Mouse (Mus musculus): ENCODE measurements around the gene Gpn2. TPM values are rescaled to one million over a fixed set of nuclear protein-coding genes. Genes with fewer than 3 reads are reported as not detected.
A peak's percentile ranks its signal among the peaks of the same experiment; 100 is the strongest.

The Gpn2 gene
- polyA plus RNA-seq, 1 experiment from 2014 or later: 13.5 TPM

DNA sequence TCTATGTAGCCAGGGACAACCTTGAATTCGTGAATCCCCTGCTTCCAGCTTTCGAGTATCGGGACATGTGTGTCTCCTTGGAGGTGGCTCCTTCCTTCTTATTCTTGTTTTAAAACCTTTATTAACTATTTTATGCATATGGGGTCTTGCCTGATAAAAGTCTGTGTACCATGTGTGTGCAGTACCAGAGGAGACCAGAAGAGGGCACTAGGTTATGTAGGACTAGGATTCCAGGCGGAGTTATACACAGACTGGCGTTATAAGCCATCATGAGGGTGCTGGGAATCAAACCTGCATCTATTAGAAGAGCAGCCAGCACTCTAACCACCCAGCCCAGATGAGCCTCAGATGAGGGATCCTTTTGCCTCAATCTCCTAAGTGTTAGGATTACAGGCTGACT, 27.7 kb downstream of the Gpn2 start:
- no peak overlapping the region for H3K4me3 ChIP-seq (replicated peaks)
- H3K4me1 ChIP-seq (replicated peaks): peaks cover 27% of the 10 kb centered on the region
- H3K27me3 ChIP-seq: no peaks in the 10 kb centered on the region
- no peak overlapping the region for H3K27ac ChIP-seq
- H3K4me2 ChIP-seq: no peak overlapping the region
- ATAC-seq (ENCODE audit: low read depth) (no peak), DNase-seq (no peak)
- H3K9ac ChIP-seq: no peak overlapping the region
- 0 out of 2 replicates have a peak, but pooled peaks cover 4% of the 10 kb centered on the region for H3K9me3 ChIP-seq (replicated peaks)
- H3K36me3 ChIP-seq: peaks cover 20% of the 10 kb centered on the region
- 84% methylated on average over 5 of the region's 5 CpGs for WGBS (ENCODE audit: insufficient replicate concordance)

DNA sequence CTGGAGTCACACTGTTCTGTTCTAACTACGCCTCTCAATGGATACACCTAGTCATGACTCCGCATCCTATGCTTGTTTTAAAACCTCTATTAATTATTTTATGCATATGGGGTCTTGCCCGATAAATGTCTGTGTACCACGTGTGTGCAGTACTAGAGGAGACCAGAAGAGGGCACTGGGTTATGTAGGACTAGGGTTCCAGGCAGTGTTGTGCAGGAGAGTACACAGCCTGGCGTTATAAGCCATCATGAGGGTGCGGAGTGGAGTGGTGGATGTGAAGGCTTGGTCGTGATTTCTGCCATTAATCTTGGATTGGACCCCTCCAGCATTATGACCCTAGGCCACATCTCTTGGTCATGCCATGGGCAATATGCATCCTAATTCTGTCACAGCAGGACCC, 28.3 kb downstream of the Gpn2 start:
- 86% methylated on average over 7 of the region's 7 CpGs for WGBS (ENCODE audit: insufficient replicate concordance)
- Histone ChIP-seq H3K27ac (no peak overlapping the region), H3K4me3 (replicated peaks) (no peak overlapping the region), H3K9me3 (replicated peaks) (0 out of 2 replicates have a peak, but pooled peaks cover 4% of the 10 kb centered on the region), H3K27me3 (no peaks in the 10 kb centered on the region), H3K9ac (no peak overlapping the region), H3K4me2 (no peak overlapping the region), H3K36me3 (peaks cover 20% of the 10 kb centered on the region), H3K4me1 (replicated peaks) (peaks cover 30% of the 10 kb centered on the region)
- ATAC-seq (ENCODE audit: low read depth) (no peak), DNase-seq (no peak)

DNA sequence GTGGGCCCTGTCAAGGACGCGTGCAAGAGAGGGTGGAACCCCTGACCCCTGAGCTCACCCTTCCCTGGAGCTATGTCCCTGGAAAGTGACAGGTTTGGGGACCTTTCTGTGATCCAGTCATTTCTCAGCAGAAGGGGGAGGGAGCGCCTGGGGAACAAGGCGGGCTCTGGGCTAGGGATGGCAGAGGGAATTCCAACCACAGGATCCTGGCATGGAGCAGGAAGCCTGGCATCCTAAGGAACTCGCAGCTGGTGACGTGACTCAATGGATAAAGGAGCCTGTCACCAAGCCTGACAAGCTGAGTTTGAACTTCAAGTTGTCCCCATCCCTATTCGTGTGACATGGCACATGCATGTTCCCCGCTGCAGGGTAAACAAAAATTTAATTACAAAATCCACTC, 28.9 kb downstream of the Gpn2 start:
- ATAC-seq (ENCODE audit: low read depth): no peak
- Histone ChIP-seq H3K9me3 (replicated peaks) (0 out of 2 replicates have a peak, but pooled peaks cover 4% of the 10 kb centered on the region), H3K4me3 (replicated peaks) (no peak overlapping the region), H3K27me3 (no peaks in the 10 kb centered on the region), H3K36me3 (peaks cover 19% of the 10 kb centered on the region), H3K9ac (no peak overlapping the region), H3K4me1 (replicated peaks) (peaks cover 30% of the 10 kb centered on the region), H3K27ac (no peak overlapping the region), H3K4me2 (no peak overlapping the region)
- no peak for DNase-seq
- 83% methylated on average over 8 of the region's 8 CpGs for WGBS (ENCODE audit: insufficient replicate concordance)

DNA sequence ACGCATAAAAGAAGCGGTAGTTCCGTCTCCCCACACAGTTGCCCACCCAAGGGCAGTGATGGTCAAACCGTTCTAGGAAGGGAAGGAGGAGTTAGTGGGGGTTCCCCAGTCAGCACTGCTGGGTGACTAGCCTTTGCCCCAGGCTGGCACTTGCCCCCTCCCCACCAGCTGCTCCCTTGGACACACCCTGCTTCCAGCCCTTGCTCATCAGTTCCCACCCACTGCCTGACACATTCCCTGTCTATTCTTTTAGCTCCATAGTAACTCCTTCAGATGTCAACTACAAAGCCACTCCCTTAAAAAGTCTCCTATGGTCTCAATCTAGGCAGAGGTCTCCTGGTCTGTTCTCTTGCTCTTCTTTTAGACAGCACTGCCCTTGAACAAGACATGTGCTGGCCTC, 29.7 kb downstream of the Gpn2 start:
- peaks cover 30% of the 10 kb centered on the region for H3K4me1 ChIP-seq (replicated peaks)
- H3K4me3 ChIP-seq (replicated peaks): no peak overlapping the region
- 74% methylated on average over 4 of the region's 4 CpGs for WGBS (ENCODE audit: insufficient replicate concordance)
- no peak overlapping the region for H3K27ac ChIP-seq
- H3K36me3 ChIP-seq: peaks cover 14% of the 10 kb centered on the region
- no peak for ATAC-seq (ENCODE audit: low read depth)
- no peak overlapping the region for H3K4me2 ChIP-seq
- H3K9me3 ChIP-seq (replicated peaks): 0 out of 2 replicates have a peak, but pooled peaks cover 4% of the 10 kb centered on the region
- H3K9ac ChIP-seq: no peak overlapping the region
- DNase-seq: no peak
- no peaks in the 10 kb centered on the region for H3K27me3 ChIP-seq

DNA sequence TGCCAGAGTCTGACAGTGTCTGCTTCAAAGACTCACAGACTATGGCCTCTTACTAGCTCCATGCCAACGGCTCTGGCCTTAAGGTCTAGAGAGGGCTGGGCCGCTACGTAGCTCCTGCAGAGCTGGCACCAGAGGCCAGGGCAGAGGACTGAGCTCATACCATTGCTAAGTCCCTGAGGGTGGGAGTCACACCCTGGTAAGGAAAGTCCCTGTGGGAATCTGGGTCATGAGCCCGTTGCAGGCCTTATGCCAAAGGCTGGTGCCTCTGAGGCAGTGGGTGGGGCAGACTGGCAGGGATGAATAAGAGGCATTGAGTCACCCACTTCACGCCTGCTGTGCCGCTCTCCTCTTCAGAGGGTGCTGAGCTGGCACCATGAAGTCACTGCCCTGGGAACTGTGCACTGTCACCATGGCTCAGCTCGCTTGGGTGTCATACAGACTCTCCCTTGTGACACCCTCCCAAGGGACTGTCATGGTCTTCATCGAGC, 30.2 kb downstream of the Gpn2 start:
- ATAC-seq (ENCODE audit: low read depth) (no peak), DNase-seq (no peak)
- 79% methylated on average over 8 of the region's 8 CpGs for WGBS (ENCODE audit: insufficient replicate concordance)

DNA sequence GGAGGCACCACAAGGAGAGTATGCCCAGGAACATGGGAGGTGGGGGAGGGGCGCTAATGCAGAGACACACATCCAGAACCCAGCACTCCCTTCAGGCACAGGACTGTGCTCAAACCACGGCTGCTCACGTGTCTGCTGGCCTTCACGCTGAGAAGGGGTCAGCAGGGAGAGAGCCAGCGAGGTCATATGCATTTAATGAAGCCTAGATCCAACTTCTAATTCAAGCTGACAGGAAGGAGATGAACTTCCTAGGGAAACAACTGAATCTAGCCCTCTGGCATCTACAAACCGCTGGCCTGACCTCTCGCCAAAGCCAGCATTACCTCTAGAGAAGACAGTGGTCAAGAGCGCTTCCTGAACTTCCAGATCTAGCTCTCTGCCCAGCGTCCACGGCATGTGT, 31.3 kb downstream of the Gpn2 start:
- WGBS (ENCODE audit: insufficient replicate concordance): 57% methylated on average over 10 of the region's 10 CpGs
- Histone ChIP-seq H3K9ac (no peak overlapping the region), H3K9me3 (replicated peaks) (0 out of 2 replicates have a peak, but pooled peaks cover 4% of the 10 kb centered on the region), H3K4me2 (no peak overlapping the region), H3K36me3 (peaks cover 14% of the 10 kb centered on the region), H3K4me1 (replicated peaks) (peaks cover 31% of the 10 kb centered on the region), H3K27me3 (no peaks in the 10 kb centered on the region), H3K27ac (no peak overlapping the region), H3K4me3 (replicated peaks) (no peak overlapping the region)
- no peak for DNase-seq
- ATAC-seq (ENCODE audit: low read depth): no peak

More for the DNA sequence above, 30.2 kb downstream of the Gpn2 start:
- Histone ChIP-seq H3K4me1 (replicated peaks) (peaks cover 30% of the 10 kb centered on the region), H3K4me2 (no peak overlapping the region), H3K27me3 (no peaks in the 10 kb centered on the region), H3K27ac (no peak overlapping the region), H3K4me3 (replicated peaks) (no peak overlapping the region), H3K9ac (no peak overlapping the region), H3K9me3 (replicated peaks) (0 out of 2 replicates have a peak, but pooled peaks cover 4% of the 10 kb centered on the region), H3K36me3 (peaks cover 14% of the 10 kb centered on the region)

DNA sequence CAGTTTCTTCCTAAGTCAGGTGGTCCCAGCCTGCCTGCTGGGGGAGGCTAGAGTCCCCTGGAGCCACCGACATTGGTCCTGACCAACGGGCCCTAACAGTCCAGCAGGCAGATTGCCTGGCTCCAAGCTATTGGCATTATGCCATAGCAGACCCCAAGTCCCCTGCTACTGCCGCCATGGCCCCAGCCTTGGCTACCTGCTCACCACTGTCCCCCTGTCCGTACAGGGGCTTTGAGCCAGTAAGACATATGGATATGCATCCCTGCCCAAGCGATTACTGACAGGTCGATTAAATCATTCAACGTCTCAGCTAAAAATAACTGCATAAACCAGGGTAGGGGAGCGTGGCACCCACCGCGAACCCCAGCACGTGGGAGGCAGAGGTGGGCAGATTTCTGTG, 33.8 kb downstream of the Gpn2 start:
- Histone ChIP-seq H3K4me2 (no peak overlapping the region), H3K9ac (no peak overlapping the region), H3K4me1 (replicated peaks) (peaks cover 30% of the 10 kb centered on the region), H3K4me3 (replicated peaks) (no peak overlapping the region), H3K27me3 (no peaks in the 10 kb centered on the region), H3K9me3 (replicated peaks) (no peaks in the 10 kb centered on the region), H3K27ac (no peak overlapping the region), H3K36me3 (peaks cover under 1% of the 10 kb centered on the region; the same call in 1 of the 2 replicates)
- no peak for DNase-seq
- 89% methylated on average over 11 of the region's 11 CpGs for WGBS (ENCODE audit: insufficient replicate concordance)
- no peak for ATAC-seq (ENCODE audit: low read depth)

DNA sequence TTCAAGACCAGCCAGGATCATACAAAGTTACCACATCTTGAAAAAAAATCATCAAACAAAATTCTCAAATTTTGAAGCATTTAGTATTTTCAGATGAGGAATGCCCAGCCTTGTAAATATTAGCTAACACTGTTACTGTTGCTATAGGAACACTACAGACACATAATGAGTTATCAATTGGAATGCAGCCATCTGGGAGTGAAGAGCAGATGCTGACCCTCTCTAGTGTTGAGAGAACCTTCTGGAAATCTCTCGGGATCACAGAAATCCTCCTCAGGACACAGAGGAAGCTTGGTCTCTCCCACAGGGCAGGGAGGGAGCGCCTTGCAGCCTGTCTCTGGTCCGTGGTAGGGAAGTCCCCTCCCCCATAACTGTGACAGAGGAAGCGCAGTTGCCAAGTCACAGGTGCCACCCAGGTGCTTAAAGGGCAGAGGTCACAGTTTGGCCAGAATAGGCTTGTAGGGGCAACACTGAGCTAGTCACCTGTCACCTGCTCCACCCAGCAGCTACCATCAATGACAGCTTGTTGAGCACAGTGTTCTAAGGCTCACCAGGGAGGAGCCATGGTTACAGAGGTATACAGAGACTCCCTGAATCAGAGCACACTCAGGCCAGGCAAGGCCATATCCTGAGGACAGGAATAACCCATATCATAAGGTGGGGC, 35.4 kb downstream of the Gpn2 start:
- H3K9me3 ChIP-seq (replicated peaks): no peaks in the 10 kb centered on the region
- no peak overlapping the region for H3K9ac ChIP-seq
- ATAC-seq (ENCODE audit: low read depth): peak; percentile 9; the same call in 1 of the 2 replicates
- no peak overlapping the region for H3K4me2 ChIP-seq
- H3K27ac ChIP-seq: no peak overlapping the region
- DNase-seq: no peak
- peaks cover 40% of the 10 kb centered on the region for H3K4me1 ChIP-seq (replicated peaks)
- peaks cover 4% of the 10 kb centered on the region; the same call in 1 of the 2 replicates for H3K36me3 ChIP-seq
- H3K4me3 ChIP-seq (replicated peaks): no peak overlapping the region
- no peaks in the 10 kb centered on the region for H3K27me3 ChIP-seq
- WGBS (ENCODE audit: insufficient replicate concordance): 61% methylated on average over 4 of the region's 4 CpGs

DNA sequence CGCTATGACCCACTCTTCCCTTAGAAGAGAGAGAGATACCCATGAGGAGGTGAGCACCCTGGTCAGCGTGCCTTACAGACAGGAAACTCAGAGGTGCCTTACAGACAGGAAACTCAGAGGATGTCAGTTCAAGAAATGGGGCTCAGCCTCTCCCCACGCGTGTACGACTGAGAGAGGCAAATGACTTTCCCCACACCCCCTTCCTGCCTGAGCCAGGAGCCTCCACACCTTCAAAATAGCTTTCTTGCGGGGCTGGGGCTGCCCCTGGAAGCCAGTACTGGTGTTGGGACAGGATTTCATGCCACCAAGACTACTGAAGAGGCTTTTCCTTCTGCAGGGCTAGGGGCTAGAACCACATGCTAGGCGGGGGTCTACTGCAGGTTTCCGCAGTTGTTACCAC, 36.5 kb downstream of the Gpn2 start:
- Histone ChIP-seq H3K4me2 (no peak overlapping the region), H3K27me3 (no peaks in the 10 kb centered on the region), H3K9ac (no peak overlapping the region), H3K9me3 (replicated peaks) (no peaks in the 10 kb centered on the region), H3K4me3 (replicated peaks) (no peak overlapping the region), H3K36me3 (peaks cover 5% of the 10 kb centered on the region; the same call in 1 of the 2 replicates), H3K27ac (0 out of 2 replicates have a peak overlapping the region, but pooled peaks have one; percentile 9), H3K4me1 (replicated peaks) (peaks cover 45% of the 10 kb centered on the region)
- no peak for ATAC-seq (ENCODE audit: low read depth)
- DNase-seq: no peak
- WGBS (ENCODE audit: insufficient replicate concordance): 68% methylated on average over 8 of the region's 8 CpGs

DNA sequence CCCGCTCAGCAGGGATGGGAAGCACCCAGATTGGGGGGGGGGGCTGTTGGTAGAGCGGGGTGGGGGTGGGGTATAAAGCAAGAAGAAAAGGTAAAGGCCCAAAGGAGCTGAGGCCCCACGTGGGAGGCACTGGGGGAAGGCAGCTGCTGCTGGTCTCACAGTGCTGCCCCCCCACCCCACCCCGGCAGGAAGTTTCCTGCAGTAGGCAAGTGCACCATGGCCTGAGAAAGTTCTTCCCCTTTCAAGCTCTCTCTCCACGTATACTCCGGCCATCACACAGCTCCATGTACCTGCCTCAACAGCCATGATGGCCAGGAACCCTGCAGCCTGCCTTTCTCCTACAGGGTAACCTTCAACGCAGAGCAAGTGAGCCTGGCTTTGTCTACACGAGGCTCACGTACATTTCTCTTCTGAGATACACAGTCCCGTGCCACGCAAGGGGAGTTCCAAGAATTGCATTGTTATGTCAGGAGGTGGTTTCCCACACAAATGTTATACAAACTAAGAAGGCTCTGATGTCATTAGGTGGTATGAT, 38.1 kb downstream of the Gpn2 start:
- 51% methylated on average over 10 of the region's 11 CpGs for WGBS (ENCODE audit: insufficient replicate concordance)
- no peak overlapping the region for H3K4me2 ChIP-seq

DNA sequence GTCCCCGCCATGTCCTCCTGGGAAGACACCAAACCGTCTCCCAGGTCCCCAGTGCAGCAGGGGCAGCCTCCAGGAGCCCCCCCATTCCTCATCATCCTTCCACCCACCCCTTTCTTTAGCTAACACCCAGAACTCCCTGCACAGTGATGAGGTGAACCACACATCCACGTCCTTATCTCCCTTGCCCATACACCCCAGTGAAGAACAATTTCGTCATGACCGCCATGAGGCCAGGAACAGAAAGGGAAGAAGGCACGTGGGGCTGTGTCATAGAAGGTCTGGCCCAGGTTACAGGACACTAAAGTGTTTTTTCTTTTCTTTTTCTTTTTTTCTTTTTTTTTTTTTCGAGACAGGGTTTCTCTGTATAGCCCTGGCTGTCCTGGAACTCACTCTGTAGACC, 40.7 kb downstream of the Gpn2 start:
- Histone ChIP-seq H3K4me2 (no peak overlapping the region), H3K4me3 (replicated peaks) (no peak overlapping the region), H3K36me3 (peaks cover 21% of the 10 kb centered on the region; the same call in 1 of the 2 replicates), H3K27me3 (no peaks in the 10 kb centered on the region), H3K4me1 (replicated peaks) (peaks cover 53% of the 10 kb centered on the region), H3K9ac (peak overlapping the region; percentile 39; the same call in 1 of the 2 replicates), H3K27ac (peak overlapping the region; percentile 63), H3K9me3 (replicated peaks) (no peaks in the 10 kb centered on the region)
- ATAC-seq (ENCODE audit: low read depth) (peak; percentile 80), DNase-seq (no peak)
- WGBS (ENCODE audit: insufficient replicate concordance): 26% methylated on average over 7 of the region's 7 CpGs

More for the DNA sequence above, 38.1 kb downstream of the Gpn2 start:
- Histone ChIP-seq H3K27ac (no peak overlapping the region), H3K9ac (no peak overlapping the region), H3K36me3 (peaks cover 21% of the 10 kb centered on the region; the same call in 1 of the 2 replicates), H3K4me3 (replicated peaks) (no peak overlapping the region), H3K9me3 (replicated peaks) (no peaks in the 10 kb centered on the region), H3K4me1 (replicated peaks) (peaks cover 57% of the 10 kb centered on the region), H3K27me3 (no peaks in the 10 kb centered on the region)
- DNase-seq (no peak), ATAC-seq (ENCODE audit: low read depth) (no peak)

Measured in liver, embryonic 13.5 days (tissue).